Mouse (Mus musculus) stomach, embryonic 15.5 days (tissue): ENCODE measurements around the gene Peli2. TPM values are rescaled to one million over a fixed set of nuclear protein-coding genes. Genes with fewer than 3 reads are reported as not detected.

Source experiments
- ATAC-seq: fragments of 200-750 bp; cut with Nextera tagmentation; 2 replicates; pipeline ENCODE4 v1.8.0; 2017; ENCODE audit warnings: low read depth, moderate number of reproducible peaks, moderate TSS enrichment; ENCODE audit not compliant: insufficient read depth, low FRiP score
- H3K27ac ChIP-seq: fragments of 300-500 bp; sonication (generic); 2 replicates; pipeline ENCODE4 v1.5.1; 2015; ENCODE audit warnings: mild to moderate bottlenecking, inconsistent platforms
- H3K27me3 ChIP-seq: fragments of 300-500 bp; sonication (generic); replicated peaks from 2 replicates; pipeline ENCODE4 v1.6.1; 2015; ENCODE audit warnings: inconsistent platforms
- H3K36me3 ChIP-seq: fragments of 300-500 bp; sonication (generic); 2 replicates; pipeline ENCODE4 v1.6.1; 2015; ENCODE audit warnings: inconsistent platforms
- H3K4me1 ChIP-seq: fragments of 300-500 bp; sonication (generic); 2 replicates; pipeline ENCODE4 v1.6.1; 2015; ENCODE audit warnings: inconsistent platforms
- H3K4me2 ChIP-seq: fragments of 300-500 bp; sonication (generic); 2 replicates; pipeline ENCODE4 v1.6.1; 2015; ENCODE audit warnings: mild to moderate bottlenecking, inconsistent platforms
- H3K4me3 ChIP-seq: fragments of 300-500 bp; sonication (generic); replicated peaks from 2 replicates; pipeline ENCODE4 v1.5.1; 2015; ENCODE audit warnings: inconsistent platforms
- H3K9ac ChIP-seq: fragments of 300-500 bp; sonication (generic); 2 replicates; pipeline ENCODE4 v1.6.1; 2015; ENCODE audit warnings: inconsistent platforms
- H3K9me3 ChIP-seq: fragments of 300-500 bp; sonication (generic); 2 replicates; pipeline ENCODE4 v1.6.1; 2016; ENCODE audit warnings: inconsistent platforms
- WGBS: fragments of 180-500 bp; shearing (Covaris S2); methylation state at CpG from one replicate; pipeline ENCODE4 v1.1.7; 2015; 5-methylcytosine and 5-hydroxymethylcytosine counted together
- polyA plus RNA-seq: library from polyadenylated mRNA; unstranded; fragments of >200 nt; fragmentation: Nextera tagmentation; extraction: Ambion mirVana; gene quantifications from 2 replicates; pipeline ENCODE4 v1.2.1, GENCODE M21; 2015

Gene Peli2
- polyA plus RNA-seq, 1 experiment from 2014 or later: 8.1 TPM

- Histone ChIP-seq H3K27ac (no peak overlapping the region), H3K4me3 (no peak overlapping the region), H3K9ac (no peak overlapping the region), H3K4me1 (no peaks in the 10 kb centered on the region), H3K27me3 (no peaks in the 10 kb centered on the region), H3K36me3 (no peaks in the 10 kb centered on the region), H3K4me2 (no peak overlapping the region), H3K9me3 (no peaks in the 10 kb centered on the region)
- WGBS: 45% methylated on average over 1 of the region's 1 CpGs
- ATAC-seq: no peak
These were observed 157.7 kb downstream of the Peli2 start for GRCm38 (mm10) chr14:48278291-48278690.

- Histone ChIP-seq H3K9me3 (no peaks in the 10 kb centered on the region), H3K4me2 (no peak overlapping the region), H3K4me1 (no peaks in the 10 kb centered on the region), H3K27me3 (no peaks in the 10 kb centered on the region), H3K4me3 (no peak overlapping the region), H3K27ac (no peak overlapping the region), H3K9ac (no peak overlapping the region), H3K36me3 (no peaks in the 10 kb centered on the region)
- WGBS: 83% methylated on average over 5 of the region's 5 CpGs
- ATAC-seq: no peak
These were observed 166.3 kb downstream of the Peli2 start for GRCm38 (mm10) chr14:48286949-48287348.

- H3K4me1 ChIP-seq: no peaks in the 10 kb centered on the region
- no peaks in the 10 kb centered on the region for H3K9me3 ChIP-seq
- H3K9ac ChIP-seq: no peak overlapping the region
- H3K27me3 ChIP-seq: no peaks in the 10 kb centered on the region
- no peak overlapping the region for H3K4me2 ChIP-seq
- ATAC-seq: no peak
- no peaks in the 10 kb centered on the region for H3K36me3 ChIP-seq
- H3K27ac ChIP-seq: no peak overlapping the region
- H3K4me3 ChIP-seq: no peak overlapping the region
- 79% methylated on average over 4 of the region's 4 CpGs for WGBS
These were observed 167.0 kb downstream of the Peli2 start for GRCm38 (mm10) chr14:48287581-48287980.

GRCm38 (mm10) chr14:48288600-48288999 is 168.0 kb downstream of the Peli2 start:
- Histone ChIP-seq H3K9me3 (no peaks in the 10 kb centered on the region), H3K36me3 (no peaks in the 10 kb centered on the region), H3K4me2 (no peak overlapping the region), H3K4me3 (no peak overlapping the region), H3K27me3 (no peaks in the 10 kb centered on the region), H3K27ac (no peak overlapping the region), H3K9ac (no peak overlapping the region), H3K4me1 (no peaks in the 10 kb centered on the region)
- ATAC-seq: no peak
- WGBS: 58% methylated on average over 2 of the region's 2 CpGs

DNA sequence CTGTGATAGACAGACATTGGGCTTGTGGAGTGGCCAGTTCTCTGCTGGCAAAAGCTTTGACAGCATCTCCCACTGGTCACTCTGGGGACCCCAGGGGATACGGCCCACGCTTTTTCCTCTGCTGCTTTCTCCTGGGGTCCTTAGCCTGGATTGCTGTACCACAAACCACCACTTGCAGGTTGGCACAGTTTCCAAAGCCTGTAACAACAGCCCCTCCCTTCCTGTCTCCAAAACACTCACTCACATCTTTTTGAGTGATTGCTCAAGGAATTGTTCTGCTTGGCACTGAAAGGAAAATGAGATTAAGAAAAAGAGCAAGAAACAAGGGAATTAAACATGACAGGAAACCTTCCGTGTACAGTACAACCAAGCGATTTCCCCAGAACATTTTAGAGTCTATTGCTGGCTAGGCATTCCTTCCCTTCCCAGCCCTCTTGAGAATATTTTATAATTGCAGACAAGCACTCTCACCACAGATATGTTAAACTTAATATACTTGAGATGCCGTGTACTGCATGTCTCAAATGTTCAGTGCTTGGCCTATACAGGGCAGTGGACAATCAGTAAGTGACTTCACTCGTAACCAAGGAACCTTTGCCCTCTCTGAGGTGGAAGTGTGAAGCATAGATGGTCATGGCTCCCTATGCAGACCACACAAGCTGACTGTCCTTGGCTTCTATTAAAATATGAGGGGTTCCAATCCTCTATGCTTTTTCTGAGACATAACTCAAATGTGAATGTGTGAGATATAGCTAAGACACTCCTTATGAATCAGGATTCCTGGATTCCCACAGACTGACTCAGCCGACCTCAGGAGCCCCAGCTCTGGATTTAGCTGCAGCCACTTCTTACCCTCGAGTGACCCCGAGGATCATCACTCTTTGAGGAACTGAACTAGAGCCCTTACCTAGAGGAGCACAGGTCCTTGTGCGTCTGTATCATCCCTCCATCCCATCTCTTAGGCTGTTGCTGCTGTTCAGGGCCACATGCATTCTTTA is 169.3 kb downstream of the Peli2 start:
- H3K27ac ChIP-seq: no peak overlapping the region
- no peaks in the 10 kb centered on the region for H3K36me3 ChIP-seq
- H3K4me3 ChIP-seq: no peak overlapping the region
- ATAC-seq: no peak
- H3K9me3 ChIP-seq: no peaks in the 10 kb centered on the region
- no peaks in the 10 kb centered on the region for H3K4me1 ChIP-seq
- H3K4me2 ChIP-seq: no peak overlapping the region
- no peak overlapping the region for H3K9ac ChIP-seq
- WGBS: 72% methylated on average over 10 of the region's 10 CpGs
- H3K27me3 ChIP-seq: no peaks in the 10 kb centered on the region

- Histone ChIP-seq H3K36me3 (no peaks in the 10 kb centered on the region), H3K4me1 (peaks cover 5% of the 10 kb centered on the region), H3K27me3 (no peaks in the 10 kb centered on the region), H3K27ac (no peak overlapping the region), H3K9ac (no peak overlapping the region), H3K9me3 (no peaks in the 10 kb centered on the region), H3K4me3 (no peak overlapping the region), H3K4me2 (no peak overlapping the region)
- no peak for ATAC-seq
- 82% methylated on average over 7 of the region's 7 CpGs for WGBS
These were observed 172.9 kb downstream of the Peli2 start for GRCm38 (mm10) chr14:48293498-48293897.

GRCm38 (mm10) chr14:48295410-48295809 is 174.8 kb downstream of the Peli2 start:
- no peak for ATAC-seq
- peak overlapping the region; percentile 23; the same call in 1 of the 2 replicates for H3K27ac ChIP-seq
- WGBS: 16% methylated on average over 5 of the region's 5 CpGs
- H3K4me3 ChIP-seq: no peak overlapping the region
- no peaks in the 10 kb centered on the region for H3K9me3 ChIP-seq
- H3K4me2 ChIP-seq: peak overlapping the region; percentile 26
- H3K9ac ChIP-seq: no peak overlapping the region; the same call in 1 of the 2 replicates
- H3K36me3 ChIP-seq: no peaks in the 10 kb centered on the region
- no peaks in the 10 kb centered on the region for H3K27me3 ChIP-seq
- H3K4me1 ChIP-seq: peaks cover 5% of the 10 kb centered on the region

DNA sequence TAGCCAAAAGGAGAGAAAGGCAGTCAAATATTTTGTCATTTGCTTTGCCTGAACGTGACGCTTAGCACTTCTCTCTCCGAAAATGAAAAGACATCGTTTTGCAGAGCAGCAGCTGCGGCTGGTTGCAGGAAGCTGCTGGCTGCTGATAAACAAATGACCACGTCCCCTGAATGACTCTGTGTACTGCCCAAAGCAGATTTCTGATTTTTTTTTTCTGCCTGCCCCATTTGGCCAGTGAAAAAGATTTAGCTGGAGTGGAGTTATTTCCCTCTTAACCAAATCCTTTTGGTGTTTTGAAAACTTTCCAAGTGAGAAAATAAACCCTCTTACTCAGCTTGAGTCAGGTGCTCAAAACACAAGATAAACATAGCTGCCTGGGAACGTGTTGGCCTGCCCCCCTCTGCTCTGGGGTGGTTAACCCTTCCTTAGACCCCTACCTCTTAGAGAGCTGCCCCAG is 175.2 kb downstream of the Peli2 start:
- ATAC-seq: no peak
- Histone ChIP-seq H3K4me3 (no peak overlapping the region), H3K27ac (peak overlapping the region; percentile 23; the same call in 1 of the 2 replicates), H3K27me3 (no peaks in the 10 kb centered on the region), H3K36me3 (no peaks in the 10 kb centered on the region), H3K9ac (no peak overlapping the region), H3K4me2 (peak overlapping the region; percentile 26), H3K4me1 (peaks cover 5% of the 10 kb centered on the region), H3K9me3 (no peaks in the 10 kb centered on the region)
- WGBS: 0% methylated on average over 7 of the region's 7 CpGs

GRCm38 (mm10) chr14:48296820-48297219 is 176.2 kb downstream of the Peli2 start:
- 100% methylated on average over 1 of the region's 1 CpGs for WGBS
- Histone ChIP-seq H3K36me3 (no peaks in the 10 kb centered on the region), H3K27ac (no peak overlapping the region), H3K9ac (no peak overlapping the region), H3K4me1 (peaks cover 5% of the 10 kb centered on the region), H3K9me3 (no peaks in the 10 kb centered on the region), H3K27me3 (no peaks in the 10 kb centered on the region), H3K4me2 (no peak overlapping the region), H3K4me3 (no peak overlapping the region)
- ATAC-seq: no peak

- H3K4me1 ChIP-seq: peaks cover 3% of the 10 kb centered on the region; the same call in 1 of the 2 replicates
- H3K27ac ChIP-seq: no peak overlapping the region
- WGBS: 69% methylated on average over 10 of the region's 10 CpGs
- no peak overlapping the region for H3K9ac ChIP-seq
- H3K27me3 ChIP-seq: no peaks in the 10 kb centered on the region
- no peak for ATAC-seq
- no peaks in the 10 kb centered on the region for H3K9me3 ChIP-seq
- no peak overlapping the region for H3K4me2 ChIP-seq
- no peaks in the 10 kb centered on the region for H3K36me3 ChIP-seq
- H3K4me3 ChIP-seq: no peak overlapping the region
These were observed 182.0 kb downstream of the Peli2 start for GRCm38 (mm10) chr14:48302471-48303186.

DNA sequence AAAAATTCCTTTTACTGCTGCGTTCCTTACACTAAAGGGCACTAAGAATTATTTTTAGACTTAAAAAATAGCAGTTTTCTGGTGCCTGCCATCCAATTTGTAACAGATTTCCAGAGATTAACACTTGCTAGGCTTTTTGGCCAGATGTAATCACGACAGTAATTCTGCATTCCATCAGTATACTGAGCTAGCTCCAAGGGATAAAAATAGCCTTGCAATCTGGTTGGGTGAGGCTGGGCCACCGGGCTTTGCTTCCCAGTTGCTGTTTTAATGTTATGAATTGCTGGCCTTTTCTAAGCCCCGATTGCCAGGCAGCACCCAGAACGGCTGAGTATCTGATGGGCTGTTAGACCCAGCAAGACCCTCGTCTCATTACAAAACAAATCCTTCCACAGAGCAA is 182.6 kb downstream of the Peli2 start:
- peak; percentile 53 for ATAC-seq
- H3K4me3 ChIP-seq: no peak overlapping the region

DNA sequence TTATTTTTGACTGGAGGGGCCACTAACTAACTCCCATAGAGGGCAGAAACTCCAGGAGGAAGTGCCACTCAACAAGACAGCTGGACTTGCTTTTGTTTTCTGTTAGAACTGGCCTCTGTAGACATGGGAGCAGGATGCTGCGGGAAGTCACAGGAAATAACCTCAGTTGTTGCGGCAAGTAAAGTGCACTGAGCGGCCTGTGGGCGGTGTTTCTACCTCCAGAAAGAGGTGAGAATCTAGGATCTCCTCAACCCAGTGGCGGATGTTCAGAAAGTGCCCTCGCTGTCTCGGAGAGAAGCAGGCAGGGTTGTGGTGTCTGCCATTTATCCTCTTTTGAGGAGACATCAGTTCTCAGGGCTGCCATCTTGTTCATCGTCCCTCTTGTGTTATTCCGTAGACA is 183.2 kb downstream of the Peli2 start:
- no peaks in the 10 kb centered on the region for H3K27me3 ChIP-seq
- H3K4me2 ChIP-seq: no peak overlapping the region
- 87% methylated on average over 9 of the region's 9 CpGs for WGBS
- ATAC-seq: no peak
- H3K9me3 ChIP-seq: no peaks in the 10 kb centered on the region
- no peak overlapping the region for H3K9ac ChIP-seq
- H3K36me3 ChIP-seq: no peaks in the 10 kb centered on the region
- H3K4me3 ChIP-seq: no peak overlapping the region
- H3K4me1 ChIP-seq: peaks cover 3% of the 10 kb centered on the region; the same call in 1 of the 2 replicates
- no peak overlapping the region for H3K27ac ChIP-seq

More for the DNA sequence above, 182.6 kb downstream of the Peli2 start:
- no peak overlapping the region for H3K9ac ChIP-seq
- H3K27me3 ChIP-seq: no peaks in the 10 kb centered on the region
- WGBS: 27% methylated on average over 6 of the region's 6 CpGs
- H3K9me3 ChIP-seq: no peaks in the 10 kb centered on the region
- H3K36me3 ChIP-seq: no peaks in the 10 kb centered on the region
- no peak overlapping the region for H3K4me2 ChIP-seq
- H3K27ac ChIP-seq: no peak overlapping the region
- peaks cover 3% of the 10 kb centered on the region; the same call in 1 of the 2 replicates for H3K4me1 ChIP-seq
